Mouse (Mus musculus) stomach, postnatal 0 days (tissue): ENCODE measurements around the gene Tbl1x.

Experiments used
- CTCF ChIP-seq: IDR thresholded peaks from 2 replicates; pipeline ENCODE4 v1.5.1; 2016; ENCODE audit warnings: antibody characterized with exemption, low read depth, mild to moderate bottlenecking, moderate library complexity
- EP300 ChIP-seq: optimal IDR thresholded peaks from 2 replicates; pipeline ENCODE3; 2016; ENCODE audit warnings: antibody characterized with exemption

GRCm38 (mm10) chrX:77585974-77586373 is 75.2 kb downstream of the Tbl1x start:
- TF ChIP-seq CTCF (no peak), EP300 (no peak)
